Mouse (Mus musculus): Measurements from ENCODE around the gene Rrbp1.

- TF ChIP-seq CTCF (IDR thresholded peaks at IDR 0.05; ENCODE audit: extremely low read depth, insufficient read depth, insufficient read length, insufficient replicate concordance) (no peak), POLR2A (IDR thresholded peaks at IDR 0.05; ENCODE audit: low read depth, low read length) (no peak)
Observed at GRCm38 (mm10) chr2:144015861-144016260, 4.8 kb upstream of the Rrbp1 start.

Measured in spleen, adult 2 months (tissue).